Mouse (Mus musculus) forebrain, embryonic 12.5 days (tissue): ENCODE measurements at regions not wholly inside any gene's neighbourhood (a gene's known extent, or its start where the extent isn't known, plus 50 kb on each side); places are given as distances from the start of the nearest gene placed in this dataset.

Experiments used
- ATAC-seq: fragments of 200-750 bp; cut with Nextera tagmentation; 2 replicates; pipeline ENCODE4 v1.8.0; 2017; ENCODE audit warnings: moderate TSS enrichment; ENCODE audit not compliant: low FRiP score
- H3K27ac ChIP-seq: fragments of 300-500 bp; sonication (generic); 2 replicates; pipeline ENCODE4 v1.5.1; 2016; ENCODE audit warnings: mild to moderate bottlenecking
- H3K27me3 ChIP-seq: fragments of 300-500 bp; sonication (generic); 2 replicates; pipeline ENCODE4 v1.6.1; 2016; ENCODE audit warnings: mild to moderate bottlenecking
- H3K36me3 ChIP-seq: fragments of 300-500 bp; sonication (generic); replicated peaks from 2 replicates; pipeline ENCODE4 v1.6.1; 2016; ENCODE audit warnings: mild to moderate bottlenecking
- H3K4me1 ChIP-seq: fragments of 300-500 bp; sonication (generic); 2 replicates; pipeline ENCODE4 v1.6.1; 2016
- H3K4me2 ChIP-seq: fragments of 300-500 bp; sonication (generic); 2 replicates; pipeline ENCODE4 v1.6.1; 2016; ENCODE audit warnings: mild to moderate bottlenecking, moderate library complexity
- H3K4me3 ChIP-seq: fragments of 300-500 bp; sonication (generic); replicated peaks from 2 replicates; pipeline ENCODE4 v1.5.1; 2016; ENCODE audit warnings: mild to moderate bottlenecking
- H3K9ac ChIP-seq: fragments of 300-500 bp; sonication (generic); 2 replicates; pipeline ENCODE4 v1.6.1; 2016; ENCODE audit warnings: mild to moderate bottlenecking
- H3K9me3 ChIP-seq: fragments of 300-500 bp; sonication (generic); 2 replicates; pipeline ENCODE4 v1.6.1; 2016
- WGBS: fragments of 180-500 bp; shearing (Covaris S2); methylation state at CpG from one replicate; pipeline ENCODE4 v1.1.7; 2016; 5-methylcytosine and 5-hydroxymethylcytosine counted together

GRCm38 (mm10) chr15:94219907-94220306, 245.3 kb downstream of the Adamts20 start:
- Histone ChIP-seq H3K9me3 (no peaks in the 10 kb centered on the region), H3K4me1 (no peaks in the 10 kb centered on the region), H3K27ac (no peak overlapping the region), H3K27me3 (no peaks in the 10 kb centered on the region), H3K36me3 (no peaks in the 10 kb centered on the region), H3K4me3 (no peak overlapping the region), H3K9ac (no peak overlapping the region), H3K4me2 (no peak overlapping the region)
- no peak for ATAC-seq
- WGBS: 61% methylated on average over 5 of the region's 5 CpGs

- 92% methylated on average over 2 of the region's 2 CpGs for WGBS
These were observed 248.5 kb downstream of the Adamts20 start for GRCm38 (mm10) chr15:94216703-94217102.

GRCm38 (mm10) chr15:94214440-94214839, 250.8 kb downstream of the Adamts20 start:
- 73% methylated on average over 9 of the region's 9 CpGs for WGBS
- no peak for ATAC-seq

More at GRCm38 (mm10) chr15:94216703-94217102, 248.5 kb downstream of the Adamts20 start:
- H3K27me3 ChIP-seq: no peaks in the 10 kb centered on the region
- no peak overlapping the region for H3K27ac ChIP-seq
- H3K4me1 ChIP-seq: no peaks in the 10 kb centered on the region
- H3K9ac ChIP-seq: no peak overlapping the region
- H3K36me3 ChIP-seq: no peaks in the 10 kb centered on the region
- H3K4me2 ChIP-seq: no peak overlapping the region
- no peak overlapping the region for H3K4me3 ChIP-seq
- no peaks in the 10 kb centered on the region for H3K9me3 ChIP-seq
- no peak for ATAC-seq

GRCm38 (mm10) chr15:94213393-94213792, 251.8 kb downstream of the Adamts20 start:
- H3K9me3 ChIP-seq: no peaks in the 10 kb centered on the region
- H3K27ac ChIP-seq: no peak overlapping the region
- ATAC-seq: no peak
- no peaks in the 10 kb centered on the region for H3K36me3 ChIP-seq
- no peak overlapping the region for H3K4me3 ChIP-seq
- H3K4me2 ChIP-seq: no peak overlapping the region
- no peaks in the 10 kb centered on the region for H3K27me3 ChIP-seq
- WGBS: 49% methylated on average over 4 of the region's 4 CpGs
- H3K4me1 ChIP-seq: no peaks in the 10 kb centered on the region
- no peak overlapping the region for H3K9ac ChIP-seq

More at GRCm38 (mm10) chr15:94214440-94214839, 250.8 kb downstream of the Adamts20 start:
- H3K27ac ChIP-seq: no peak overlapping the region
- no peaks in the 10 kb centered on the region for H3K36me3 ChIP-seq
- H3K9me3 ChIP-seq: no peaks in the 10 kb centered on the region
- no peaks in the 10 kb centered on the region for H3K27me3 ChIP-seq
- no peak overlapping the region for H3K4me3 ChIP-seq
- H3K4me2 ChIP-seq: no peak overlapping the region
- no peaks in the 10 kb centered on the region for H3K4me1 ChIP-seq
- no peak overlapping the region for H3K9ac ChIP-seq

- no peak for ATAC-seq
- Histone ChIP-seq H3K4me1 (no peaks in the 10 kb centered on the region), H3K9ac (no peak overlapping the region), H3K27ac (no peak overlapping the region), H3K4me3 (no peak overlapping the region), H3K36me3 (no peaks in the 10 kb centered on the region), H3K9me3 (no peaks in the 10 kb centered on the region), H3K4me2 (no peak overlapping the region), H3K27me3 (no peaks in the 10 kb centered on the region)
- 68% methylated on average over 1 of the region's 1 CpGs for WGBS
These were observed 256.7 kb downstream of the Adamts20 start for GRCm38 (mm10) chr15:94208476-94208875.

GRCm38 (mm10) chr15:94206454-94206853, 258.8 kb downstream of the Adamts20 start:
- Histone ChIP-seq H3K36me3 (no peaks in the 10 kb centered on the region), H3K9me3 (no peaks in the 10 kb centered on the region), H3K27me3 (no peaks in the 10 kb centered on the region), H3K4me2 (no peak overlapping the region), H3K4me3 (no peak overlapping the region), H3K9ac (no peak overlapping the region), H3K27ac (no peak overlapping the region), H3K4me1 (no peaks in the 10 kb centered on the region)
- no peak for ATAC-seq
- 78% methylated on average over 8 of the region's 8 CpGs for WGBS

- H3K36me3 ChIP-seq: no peaks in the 10 kb centered on the region
- WGBS: 73% methylated on average over 11 of the region's 11 CpGs
- no peaks in the 10 kb centered on the region for H3K4me1 ChIP-seq
- no peaks in the 10 kb centered on the region for H3K9me3 ChIP-seq
- no peak overlapping the region for H3K9ac ChIP-seq
- no peak for ATAC-seq
- H3K27me3 ChIP-seq: no peaks in the 10 kb centered on the region
- H3K27ac ChIP-seq: no peak overlapping the region
- H3K4me3 ChIP-seq: no peak overlapping the region
- no peak overlapping the region for H3K4me2 ChIP-seq
These were observed 259.8 kb downstream of the Adamts20 start for GRCm38 (mm10) chr15:94205309-94205893.

GRCm38 (mm10) chr15:94190081-94190488, 275.1 kb downstream of the Adamts20 start:
- Histone ChIP-seq H3K27me3 (no peaks in the 10 kb centered on the region), H3K4me1 (peaks cover 6% of the 10 kb centered on the region; the same call in 1 of the 2 replicates), H3K4me2 (no peak overlapping the region), H3K36me3 (no peaks in the 10 kb centered on the region), H3K9me3 (0 out of 2 replicates have a peak, but pooled peaks cover 4% of the 10 kb centered on the region), H3K4me3 (no peak overlapping the region), H3K9ac (no peak overlapping the region), H3K27ac (no peak overlapping the region)
- WGBS: 40% methylated on average over 7 of the region's 7 CpGs
- ATAC-seq: no peak

GRCm38 (mm10) chr15:94187588-94187987, 277.6 kb downstream of the Adamts20 start:
- H3K4me3 ChIP-seq: no peak overlapping the region
- H3K9me3 ChIP-seq: 0 out of 2 replicates have a peak, but pooled peaks cover 5% of the 10 kb centered on the region
- no peak for ATAC-seq
- H3K27ac ChIP-seq: no peak overlapping the region
- H3K4me1 ChIP-seq: peaks cover 6% of the 10 kb centered on the region; the same call in 1 of the 2 replicates
- H3K4me2 ChIP-seq: no peak overlapping the region
- no peaks in the 10 kb centered on the region for H3K27me3 ChIP-seq
- H3K36me3 ChIP-seq: no peaks in the 10 kb centered on the region
- 81% methylated on average over 4 of the region's 4 CpGs for WGBS
- no peak overlapping the region for H3K9ac ChIP-seq

GRCm38 (mm10) chr15:94183663-94184375, 281.4 kb downstream of the Adamts20 start:
- Histone ChIP-seq H3K27ac (no peak overlapping the region), H3K4me2 (no peak overlapping the region), H3K4me1 (no peaks in the 10 kb centered on the region), H3K9ac (no peak overlapping the region), H3K36me3 (no peaks in the 10 kb centered on the region), H3K4me3 (no peak overlapping the region), H3K27me3 (no peaks in the 10 kb centered on the region), H3K9me3 (0 out of 2 replicates have a peak, but pooled peaks cover 5% of the 10 kb centered on the region)
- WGBS: 89% methylated on average over 6 of the region's 6 CpGs
- ATAC-seq: no peak

GRCm38 (mm10) chr15:94174083-94174482, 291.1 kb downstream of the Adamts20 start:
- Histone ChIP-seq H3K9me3 (no peaks in the 10 kb centered on the region), H3K9ac (no peak overlapping the region), H3K4me2 (no peak overlapping the region), H3K4me1 (no peaks in the 10 kb centered on the region), H3K4me3 (no peak overlapping the region), H3K36me3 (no peaks in the 10 kb centered on the region), H3K27me3 (no peaks in the 10 kb centered on the region), H3K27ac (no peak overlapping the region)
- ATAC-seq: no peak
- WGBS: 73% methylated on average over 7 of the region's 7 CpGs

- ATAC-seq: no peak
- no peak overlapping the region for H3K27ac ChIP-seq
- H3K9ac ChIP-seq: no peak overlapping the region
- H3K36me3 ChIP-seq: no peaks in the 10 kb centered on the region
- no peaks in the 10 kb centered on the region for H3K27me3 ChIP-seq
- H3K4me1 ChIP-seq: no peaks in the 10 kb centered on the region
- H3K4me3 ChIP-seq: no peak overlapping the region
- 87% methylated on average over 4 of the region's 4 CpGs for WGBS
- H3K9me3 ChIP-seq: no peaks in the 10 kb centered on the region
- no peak overlapping the region for H3K4me2 ChIP-seq
These were observed 304.4 kb downstream of the Adamts20 start for GRCm38 (mm10) chr15:94160806-94161205.

- 73% methylated on average over 13 of the region's 13 CpGs for WGBS
- H3K4me1 ChIP-seq: 0 out of 2 replicates have a peak, but pooled peaks cover 7% of the 10 kb centered on the region
- no peaks in the 10 kb centered on the region for H3K9me3 ChIP-seq
- H3K9ac ChIP-seq: no peak overlapping the region
- no peak overlapping the region for H3K27ac ChIP-seq
- ATAC-seq: no peak
- H3K36me3 ChIP-seq: no peaks in the 10 kb centered on the region
- H3K4me3 ChIP-seq: no peak overlapping the region
- H3K27me3 ChIP-seq: no peaks in the 10 kb centered on the region
- no peak overlapping the region for H3K4me2 ChIP-seq
These were observed 325.7 kb downstream of the Adamts20 start for GRCm38 (mm10) chr15:94139534-94139958.
